Mouse (Mus musculus) erythroblast, embryonic 14.5 days (primary cell): Measurements from ENCODE around the gene H2-Ob. TPM values are rescaled to one million over a fixed set of nuclear protein-coding genes. Genes with fewer than 3 reads are reported as not detected.
A peak's percentile ranks its signal among the peaks of the same experiment; 100 is the strongest.

ENCODE experiments used
- H3K27me3 ChIP-seq: 2 replicates; pipeline ENCODE4 v1.6.1; 2012; ENCODE audit warnings: inconsistent platforms; ENCODE audit not compliant: control insufficient read depth
- H3K36me3 ChIP-seq: 2 replicates; pipeline ENCODE4 v1.6.1; 2012; ENCODE audit warnings: mild to moderate bottlenecking, inconsistent platforms; ENCODE audit not compliant: control insufficient read depth
- H3K4me1 ChIP-seq: 2 replicates; pipeline ENCODE4 v1.6.1; 2012; ENCODE audit warnings: inconsistent platforms; ENCODE audit not compliant: control insufficient read depth
- H3K4me3 ChIP-seq: replicated peaks from 2 replicates; pipeline ENCODE3; 2012; ENCODE audit warnings: moderate library complexity, mild to moderate bottlenecking, inconsistent platforms
- H3K9me3 ChIP-seq: 2 replicates; pipeline ENCODE4 v1.6.1; 2012; ENCODE audit warnings: low read length, inconsistent platforms, mixed read lengths; ENCODE audit not compliant: control insufficient read depth
- GATA1 ChIP-seq: IDR thresholded peaks from 2 replicates; pipeline ENCODE4 v1.6.1; 2012; ENCODE audit warnings: low read length, inconsistent platforms, mixed read lengths
- TAL1 ChIP-seq: IDR thresholded peaks from 3 replicates; pipeline ENCODE4 v1.6.1; 2012; ENCODE audit warnings: low read length, inconsistent platforms, mixed read lengths
- polyA plus RNA-seq: library from polyadenylated mRNA; stranded (reverse); fragments of >175 nt; gene quantifications from 2 replicates; pipeline ENCODE4 v1.2.3, GENCODE M21; 2012

H2-Ob gene
- polyA plus RNA-seq, 1 experiment = not detected

DNA sequence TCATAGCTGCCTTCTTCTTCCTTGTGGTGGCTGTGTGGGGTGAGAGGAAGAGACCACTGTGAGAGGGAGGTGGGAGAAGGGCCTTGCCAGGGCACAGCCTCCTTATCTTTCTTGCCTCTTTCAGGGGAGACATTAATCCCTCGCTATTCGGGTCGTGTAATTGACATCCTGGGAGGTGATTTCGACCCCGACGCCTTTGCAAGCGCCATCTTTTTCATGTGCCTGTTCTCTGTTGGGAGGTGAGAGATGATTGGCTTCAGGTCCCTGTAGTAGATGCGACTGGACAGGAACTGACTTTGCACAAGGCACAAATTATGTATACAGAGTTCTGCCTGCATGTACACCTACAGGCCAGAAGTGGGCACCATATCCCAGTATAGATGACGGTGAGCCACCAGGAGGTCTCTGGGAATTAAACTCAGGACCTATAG is 32.9 kb upstream of the H2-Ob start:
- Histone ChIP-seq H3K4me3 (peak overlapping the region; percentile 99), H3K27me3 (peaks cover 4% of the 10 kb centered on the region; the same call in 1 of the 2 replicates), H3K36me3 (no peaks in the 10 kb centered on the region), H3K4me1 (peaks cover 33% of the 10 kb centered on the region), H3K9me3 (0 out of 2 replicates have a peak, but pooled peaks cover 2% of the 10 kb centered on the region)
- TF ChIP-seq TAL1 = no peak
- no peak for TF ChIP-seq GATA1

DNA sequence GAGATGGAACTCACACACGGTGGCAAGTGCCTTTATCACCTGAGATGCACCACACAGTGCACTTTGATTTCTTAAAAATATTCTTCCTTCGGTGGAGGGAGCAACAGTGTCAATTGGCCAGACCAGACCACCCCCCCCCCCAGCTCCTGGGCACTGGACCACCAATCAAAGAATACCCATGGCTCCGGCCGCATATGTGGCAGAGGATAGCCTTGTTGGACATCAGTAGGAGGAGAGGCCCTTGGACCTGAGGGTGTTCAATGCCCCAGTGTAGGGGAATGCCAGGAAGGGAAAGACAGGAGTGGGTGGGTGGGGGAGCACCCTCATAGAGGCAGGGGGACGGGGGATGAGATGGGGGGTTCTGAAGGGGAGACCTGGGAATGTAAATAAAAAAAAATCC is 32.0 kb upstream of the H2-Ob start:
- Histone ChIP-seq H3K4me1 (peaks cover 40% of the 10 kb centered on the region), H3K9me3 (0 out of 2 replicates have a peak, but pooled peaks cover 2% of the 10 kb centered on the region), H3K4me3 (no peak overlapping the region), H3K36me3 (no peaks in the 10 kb centered on the region), H3K27me3 (peaks cover 9% of the 10 kb centered on the region)
- TF ChIP-seq GATA1 = no peak

GRCm38 (mm10) chr17:34207456-34207855 is 31.2 kb upstream of the H2-Ob start:
- TF ChIP-seq TAL1 = no peak
- TF ChIP-seq GATA1 = no peak
- Histone ChIP-seq H3K4me1 (peaks cover 44% of the 10 kb centered on the region), H3K27me3 (peaks cover 14% of the 10 kb centered on the region), H3K36me3 (no peaks in the 10 kb centered on the region), H3K4me3 (no peak overlapping the region), H3K9me3 (0 out of 2 replicates have a peak, but pooled peaks cover 2% of the 10 kb centered on the region)

GRCm38 (mm10) chr17:34207866-34208265 is 30.8 kb upstream of the H2-Ob start:
- Histone ChIP-seq H3K4me3 (no peak overlapping the region), H3K4me1 (peaks cover 44% of the 10 kb centered on the region), H3K27me3 (peaks cover 13% of the 10 kb centered on the region), H3K9me3 (0 out of 2 replicates have a peak, but pooled peaks cover 2% of the 10 kb centered on the region), H3K36me3 (no peaks in the 10 kb centered on the region)
- no peak for TF ChIP-seq GATA1

DNA sequence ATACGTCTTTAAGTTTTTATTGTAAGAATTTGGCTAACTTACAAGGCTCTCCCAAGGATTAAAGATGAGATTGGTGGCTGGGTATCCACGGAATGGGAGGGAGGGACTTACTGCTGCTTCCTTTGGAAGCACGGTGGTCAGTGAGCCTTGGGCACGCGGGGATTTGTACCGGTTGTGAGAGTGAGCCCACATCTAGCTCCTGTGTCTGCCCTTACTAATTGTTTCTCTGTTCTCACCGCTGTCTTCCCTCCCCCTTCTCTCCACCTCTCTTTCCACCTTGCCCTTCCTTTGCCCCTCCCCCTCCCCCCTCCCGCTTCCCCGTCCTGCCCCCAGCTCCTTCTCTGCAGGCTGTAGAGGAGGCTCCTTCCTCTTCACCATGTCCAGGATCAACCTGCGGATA is 30.3 kb upstream of the H2-Ob start:
- peaks cover 10% of the 10 kb centered on the region for H3K27me3 ChIP-seq
- no peak overlapping the region for H3K4me3 ChIP-seq
- TF ChIP-seq GATA1 (no peak), TAL1 (no peak)
- H3K36me3 ChIP-seq = no peaks in the 10 kb centered on the region
- H3K4me1 ChIP-seq = peaks cover 44% of the 10 kb centered on the region
- H3K9me3 ChIP-seq = 0 out of 2 replicates have a peak, but pooled peaks cover 2% of the 10 kb centered on the region

- H3K4me1 ChIP-seq = peaks cover 33% of the 10 kb centered on the region
- peaks cover 17% of the 10 kb centered on the region for H3K27me3 ChIP-seq
- no peaks in the 10 kb centered on the region for H3K36me3 ChIP-seq
These were observed 29.0 kb upstream of the H2-Ob start for GRCm38 (mm10) chr17:34209680-34210079.

DNA sequence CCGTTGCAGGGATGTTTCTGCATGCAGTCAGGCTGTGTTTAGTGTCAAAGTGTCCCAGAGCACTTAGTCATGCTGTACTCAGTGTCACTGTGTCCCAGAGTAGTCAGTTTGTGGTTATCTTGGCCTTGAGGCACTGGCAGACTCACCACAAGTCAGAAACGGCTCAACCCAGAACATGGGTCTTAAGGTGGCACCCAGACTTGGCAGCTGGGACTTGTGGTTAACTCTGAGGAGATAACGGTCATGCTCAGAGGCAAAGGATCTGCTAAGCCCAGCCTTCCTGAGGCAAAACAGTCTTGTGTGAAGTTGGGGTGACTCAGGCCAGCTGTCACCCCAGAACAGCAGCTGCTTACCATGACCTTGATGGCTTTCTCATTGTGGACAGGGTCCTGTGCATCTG is 28.1 kb upstream of the H2-Ob start:
- H3K27me3 ChIP-seq = peaks cover 17% of the 10 kb centered on the region
- no peak for TF ChIP-seq GATA1
- TF ChIP-seq TAL1 = no peak
- no peaks in the 10 kb centered on the region for H3K36me3 ChIP-seq
- H3K4me3 ChIP-seq = no peak overlapping the region
- 0 out of 2 replicates have a peak, but pooled peaks cover 2% of the 10 kb centered on the region for H3K9me3 ChIP-seq
- H3K4me1 ChIP-seq = peaks cover 24% of the 10 kb centered on the region

More at GRCm38 (mm10) chr17:34209680-34210079, 29.0 kb upstream of the H2-Ob start:
- Histone ChIP-seq H3K9me3 (0 out of 2 replicates have a peak, but pooled peaks cover 2% of the 10 kb centered on the region), H3K4me3 (no peak overlapping the region)
- TF ChIP-seq TAL1 (no peak), GATA1 (no peak)

DNA sequence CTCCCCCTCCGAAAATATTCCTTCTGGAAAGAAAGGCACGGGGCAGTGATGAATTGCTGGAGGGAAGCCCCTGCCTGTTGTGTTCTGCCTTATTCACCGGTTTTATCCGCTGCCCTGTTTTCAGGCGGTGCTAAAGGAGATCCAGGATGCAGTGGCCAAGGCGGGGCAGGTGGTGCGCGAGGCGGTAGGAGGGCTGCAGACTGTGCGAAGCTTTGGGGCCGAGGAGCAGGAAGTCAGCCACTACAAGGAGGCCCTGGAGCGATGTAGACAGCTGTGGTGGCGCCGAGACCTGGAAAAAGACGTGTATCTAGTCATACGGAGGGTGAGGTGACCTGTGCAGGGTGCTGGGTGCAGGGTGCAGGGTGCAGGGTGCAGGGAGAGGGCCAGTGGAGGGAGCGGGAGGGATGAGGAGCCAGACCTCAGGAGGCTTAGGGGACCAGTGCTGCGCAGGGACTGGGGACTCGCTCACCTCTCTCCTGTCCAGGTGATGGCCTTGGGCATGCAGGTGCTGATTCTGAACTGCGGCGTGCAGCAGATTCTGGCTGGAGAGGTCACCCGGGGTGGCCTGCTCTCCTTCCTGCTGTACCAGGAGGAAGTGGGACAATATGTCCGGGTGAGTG is 26.8 kb upstream of the H2-Ob start:
- TF ChIP-seq GATA1 (no peak), TAL1 (no peak)
- H3K27me3 ChIP-seq = peaks cover 20% of the 10 kb centered on the region
- peaks cover 18% of the 10 kb centered on the region for H3K4me1 ChIP-seq
- H3K36me3 ChIP-seq = no peaks in the 10 kb centered on the region
- H3K4me3 ChIP-seq = no peak overlapping the region
- H3K9me3 ChIP-seq = 0 out of 2 replicates have a peak, but pooled peaks cover 2% of the 10 kb centered on the region

DNA sequence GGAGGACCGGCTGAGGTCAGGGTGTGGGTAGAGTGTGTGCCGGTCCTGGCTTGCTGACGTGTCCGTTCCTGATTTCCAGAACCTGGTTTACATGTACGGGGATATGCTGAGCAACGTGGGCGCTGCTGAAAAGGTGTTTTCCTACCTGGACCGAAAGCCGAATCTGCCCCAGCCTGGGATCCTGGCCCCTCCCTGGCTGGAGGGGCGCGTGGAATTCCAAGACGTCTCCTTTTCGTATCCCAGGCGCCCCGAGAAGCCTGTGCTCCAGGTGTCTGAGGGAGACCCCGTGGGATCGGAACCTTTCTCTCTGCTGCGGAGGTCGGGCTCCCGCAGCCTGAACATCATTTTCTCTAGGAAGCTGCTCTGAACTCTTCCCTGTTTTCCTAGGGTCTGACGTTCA is 24.8 kb upstream of the H2-Ob start:
- H3K9me3 ChIP-seq = 0 out of 2 replicates have a peak, but pooled peaks cover 2% of the 10 kb centered on the region
- no peak overlapping the region for H3K4me3 ChIP-seq
- no peak for TF ChIP-seq TAL1
- no peak for TF ChIP-seq GATA1
- H3K4me1 ChIP-seq = peaks cover 30% of the 10 kb centered on the region
- peaks cover 20% of the 10 kb centered on the region for H3K27me3 ChIP-seq
- H3K36me3 ChIP-seq = no peaks in the 10 kb centered on the region

GRCm38 (mm10) chr17:34215176-34215575 is 23.5 kb upstream of the H2-Ob start:
- TF ChIP-seq TAL1 (no peak), GATA1 (no peak)
- Histone ChIP-seq H3K4me1 (peaks cover 30% of the 10 kb centered on the region), H3K9me3 (no peaks in the 10 kb centered on the region), H3K36me3 (no peaks in the 10 kb centered on the region), H3K27me3 (peaks cover 20% of the 10 kb centered on the region), H3K4me3 (no peak overlapping the region)
